In the genomic region with DNA sequence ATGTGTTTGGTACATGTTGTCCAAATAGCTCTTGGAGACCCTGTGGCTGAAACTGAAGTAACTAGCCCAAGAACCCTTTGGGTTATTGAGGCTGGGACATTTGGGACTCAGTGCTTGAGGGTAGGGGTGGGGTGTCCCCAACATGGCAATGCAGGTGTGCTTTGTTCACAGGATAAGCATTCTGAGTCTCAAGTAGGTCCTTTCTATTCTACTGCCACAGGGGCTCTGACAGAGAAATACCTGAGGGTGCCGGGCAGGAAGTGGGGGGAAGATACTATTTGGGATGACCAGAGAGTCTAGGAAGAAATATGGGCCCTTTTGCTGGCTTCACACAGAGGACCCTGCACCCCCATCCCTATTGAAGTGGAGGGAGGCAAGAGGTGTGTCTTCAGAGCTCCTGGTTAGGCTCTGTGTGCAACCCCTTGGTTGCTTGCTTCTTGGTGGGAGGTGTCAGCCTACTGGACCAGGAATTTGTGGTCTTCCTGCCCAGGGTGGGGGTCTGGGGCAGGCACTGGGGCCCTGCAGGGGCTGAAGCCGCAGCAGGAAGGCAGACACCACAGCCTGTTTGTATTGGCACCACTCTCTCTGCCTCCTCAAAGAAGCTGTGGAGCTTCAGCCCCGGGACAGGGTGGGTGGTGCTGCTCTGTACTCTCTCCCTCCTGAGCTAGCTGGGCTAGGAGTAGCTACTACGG, we compare ENCODE assay signal across 9 mouse cellular contexts. TPM values are rescaled to one million over a fixed set of nuclear protein-coding genes. Genes with fewer than 3 reads are reported as not detected.
DNase-seq lines count a peak whose midpoint lies in the region; ATAC-seq and TF ChIP-seq lines count a peak whose summit lies in the region.
"Had no signal": no experiment of that assay in that cellular context is flagged by ENCODE, and none has a peak within 500 bp of the region (broad histone marks: within the 10 kb centered on the region; RNA-seq: fewer than 3 reads in every experiment).

No protein-coding gene starts in this region.

- TF ChIP-seq RAD21 in MEL (IDR thresholded peaks at IDR 0.05; ENCODE audit: low read depth, low read length), result no peak

- TF ChIP-seq EP300 in MEL (IDR thresholded peaks at IDR 0.05; ENCODE audit: low read depth in 1 of 2, low read length in 2 of 2), result no peak

- peak overlapping the region; percentile 95 for H3K4me2 ChIP-seq in heart, embryonic 13.5 days
- H3K4me2 ChIP-seq in liver, embryonic 15.5 days, result peak overlapping the region; percentile 99

- 43% methylated on average over 4 of the region's 4 CpGs for WGBS in kidney, adult 2 months
- 36% methylated on average over 4 of the region's 4 CpGs for WGBS in heart, embryonic 13.5 days
- 14% methylated on average over 4 of the region's 4 CpGs for WGBS in liver, embryonic 15.5 days (ENCODE audit: insufficient replicate concordance)

- no peak for DNase-seq in kidney, adult 2 months
- no peak for DNase-seq in kidney, adult 11 months
- no peak for DNase-seq in MEL (ENCODE audit: low read depth, low spot score)
- DNase-seq in yolk sac, embryonic 10.5 days (ENCODE audit: low spot score), result no peak
- no peak for DNase-seq in right cerebral cortex, postnatal 14 days
- DNase-seq: layer of hippocampus, adult 9-11 months had no signal

- H3K4me1 ChIP-seq in kidney, adult 2 months (ENCODE audit: control insufficient read depth, insufficient read depth, low read length), result peaks cover 32% of the 10 kb centered on the region
- H3K4me1 ChIP-seq in MEL (ENCODE audit: control insufficient read depth in 1 of 2, insufficient read depth in 2 of 2, low read length in 2 of 2), result peaks cover 3 to 22% of the 10 kb centered on the region in 2 experiments; a peak in 3 of 4 replicates
- H3K4me1 ChIP-seq in heart, embryonic 13.5 days, result peaks cover 69% of the 10 kb centered on the region
- peaks cover 77% of the 10 kb centered on the region for H3K4me1 ChIP-seq in liver, embryonic 15.5 days (replicated peaks)

- peak overlapping the region; percentile 98 for H3K27ac ChIP-seq in kidney, adult 2 months (ENCODE audit: insufficient read depth, low read depth, low read length)
- no peak overlapping the region; the same call in 1 of the 2 replicates for H3K27ac ChIP-seq in MEL (ENCODE audit: control insufficient read depth, low read depth, low read length)
- H3K27ac ChIP-seq in heart, embryonic 13.5 days (replicated peaks), result peak overlapping the region; percentile 98
- H3K27ac ChIP-seq in liver, embryonic 15.5 days (replicated peaks), result peak overlapping the region; percentile 91

- no peak overlapping the region for H3K4me3 ChIP-seq in kidney, adult 2 months (ENCODE audit: insufficient read depth, low read depth, low read length)
- H3K4me3 ChIP-seq in MEL (ENCODE audit: control insufficient read depth in 1 of 2, insufficient read depth in 1 of 2, low read depth in 2 of 2, low read length in 2 of 2), result no peak overlapping the region
- H3K4me3 ChIP-seq in heart, embryonic 13.5 days, result peak overlapping the region; percentile 88
- no peak overlapping the region for H3K4me3 ChIP-seq in liver, embryonic 15.5 days (replicated peaks)

- no peak for TF ChIP-seq POLR2A in kidney, adult 2 months (IDR thresholded peaks at IDR 0.05; ENCODE audit: low read depth, low read length)
- no peak for TF ChIP-seq POLR2A in MEL (IDR thresholded peaks at IDR 0.05; ENCODE audit: control insufficient read depth in 1 of 2, insufficient read depth in 1 of 2, low read depth in 1 of 2, low read length in 2 of 2, poor library complexity in 1 of 2)

- no peak for ATAC-seq in heart, embryonic 13.5 days (ENCODE audit: extremely low read depth, insufficient number of reproducible peaks, low FRiP score, low TSS enrichment)
- no peak for ATAC-seq in liver, embryonic 15.5 days (ENCODE audit: insufficient read depth)
- ATAC-seq in monocyte, adult 5-6 weeks (replicated peaks; ENCODE audit: insufficient number of reproducible peaks, low FRiP score, low TSS enrichment, poor library complexity, severe bottlenecking), result no peak

- no peak for TF ChIP-seq CTCF in kidney, adult 2 months (conservative IDR thresholded peaks at IDR 0.05; ENCODE audit: insufficient read depth, insufficient read length, low read depth, low read length)
- no peak for TF ChIP-seq CTCF in MEL (IDR thresholded peaks at IDR 0.05 in 2 of 3, conservative IDR thresholded peaks at IDR 0.05 in 1 of 3; ENCODE audit: control insufficient read depth in 1 of 3, insufficient read depth in 1 of 3, low read depth in 2 of 3, low read length in 3 of 3, poor library complexity in 1 of 3, severe bottlenecking in 1 of 3)

- peaks cover 49% of the 10 kb centered on the region for H3K79me2 ChIP-seq in MEL (ENCODE audit: control insufficient read depth, insufficient read depth, low read length, poor library complexity)

- H3K27me3 ChIP-seq in kidney, adult 2 months (replicated peaks; ENCODE audit: control insufficient read depth, insufficient read depth, low read length), result no peaks in the 10 kb centered on the region
- no peaks in the 10 kb centered on the region for H3K27me3 ChIP-seq in MEL (ENCODE audit: control insufficient read depth in 1 of 2, insufficient read depth in 2 of 2, low read length in 2 of 2)
- H3K27me3 ChIP-seq in heart, embryonic 13.5 days (replicated peaks), result peaks cover 8% of the 10 kb centered on the region
- H3K27me3 ChIP-seq in liver, embryonic 15.5 days, result peaks cover 25% of the 10 kb centered on the region

- H3K9me3 ChIP-seq in MEL (replicated peaks; ENCODE audit: insufficient read depth, low read length), result no peaks in the 10 kb centered on the region
- H3K9me3 ChIP-seq in heart, embryonic 13.5 days, result no peaks in the 10 kb centered on the region
- no peaks in the 10 kb centered on the region for H3K9me3 ChIP-seq in liver, embryonic 15.5 days (replicated peaks)

- H3K9ac ChIP-seq in MEL (ENCODE audit: control insufficient read depth, low read depth, low read length, poor library complexity, severe bottlenecking), result peak overlapping the region; percentile 98; the same call in 1 of the 2 replicates
- peak overlapping the region; percentile 91 for H3K9ac ChIP-seq in heart, embryonic 13.5 days
- no peak overlapping the region for H3K9ac ChIP-seq in liver, embryonic 15.5 days

- no peaks in the 10 kb centered on the region for H3K36me3 ChIP-seq in kidney, adult 2 months (ENCODE audit: control insufficient read depth, insufficient read depth, low read length)
- peaks cover 0 to 16% of the 10 kb centered on the region in 2 experiments; a peak in 2 of 4 replicates for H3K36me3 ChIP-seq in MEL (ENCODE audit: control insufficient read depth in 1 of 2, insufficient read depth in 2 of 2, low read length in 2 of 2)
- peaks cover 2% of the 10 kb centered on the region for H3K36me3 ChIP-seq in heart, embryonic 13.5 days
- peaks cover 6% of the 10 kb centered on the region for H3K36me3 ChIP-seq in liver, embryonic 15.5 days (replicated peaks)

TF ChIP-seq in MEL, 35 proteins besides CTCF, POLR2A, EP300 and RAD21 (continues in another document):
- TF ChIP-seq MYB (IDR thresholded peaks at IDR 0.05; ENCODE audit: low read depth, low read length) (no peak), ZMIZ1 (IDR thresholded peaks at IDR 0.05; ENCODE audit: low read depth, low read length) (no peak), TBP (IDR thresholded peaks at IDR 0.05; ENCODE audit: low read depth, low read length) (no peak), MAX (IDR thresholded peaks at IDR 0.05; ENCODE audit: low read length) (no peak)

RNA-seq across cellular contexts. Expression of gene Tspan4, which starts 2.7 kb away (rescaled TPM):
- polyA plus RNA-seq in kidney, adult 2 months (2012; rRNA removed), result 143 and 162 TPM in 2 replicates
- total RNA-seq in MEL (2012; rRNA removed), result 82.5 and 110 TPM in 2 replicates
- polyA plus RNA-seq in MEL (2012; ENCODE audit: insufficient read depth in 1 of 2, insufficient read length in 2 of 2, low read depth in 1 of 2, low replicate concordance in 2 of 2, missing spikeins in 1 of 2), result 10 to 100 TPM in 1 of 2 experiments, not detected in 1; 97.9 TPM
- polyA plus RNA-seq in heart, embryonic 13.5 days (2015; fragmentation: Nextera tagmentation; extraction: Ambion mirVana), result 64.5 and 68.8 TPM in 2 replicates
- polyA plus RNA-seq in liver, embryonic 15.5 days (2015; fragmentation: Nextera tagmentation; extraction: Ambion mirVana), result 47.7 and 55.0 TPM in 2 replicates
- 0.95 TPM in 1 of 3 replicates, not detected in the others for total RNA-seq in monocyte, adult 5-6 weeks (2017)

RNA-seq across cellular contexts. Expression of gene Polr2l, which starts 2.8 kb away (rescaled TPM):
- polyA plus RNA-seq in kidney, adult 2 months (2012; rRNA removed), result 67.3 and 70.9 TPM in 2 replicates
- total RNA-seq in MEL (2012; rRNA removed), result 110 and 114 TPM in 2 replicates
- 10 to 100 TPM in 1 of 2 experiments, not detected in 1; 82.4 TPM for polyA plus RNA-seq in MEL (2012; ENCODE audit: insufficient read depth in 1 of 2, insufficient read length in 2 of 2, low read depth in 1 of 2, low replicate concordance in 2 of 2, missing spikeins in 1 of 2)
- 67.3 and 76.3 TPM in 2 replicates for polyA plus RNA-seq in heart, embryonic 13.5 days (2015; fragmentation: Nextera tagmentation; extraction: Ambion mirVana)
- 41.7 and 43.9 TPM in 2 replicates for polyA plus RNA-seq in liver, embryonic 15.5 days (2015; fragmentation: Nextera tagmentation; extraction: Ambion mirVana)
- 14.0 to 22.2 TPM (median 14.6 TPM) in 3 replicates for total RNA-seq in monocyte, adult 5-6 weeks (2017)

RNA-seq across cellular contexts. Expression of gene Cd151, which starts 10.5 kb away (rescaled TPM):
- polyA plus RNA-seq in kidney, adult 2 months (2012; rRNA removed), result 274 and 343 TPM in 2 replicates
- 38.9 and 40.6 TPM in 2 replicates for total RNA-seq in MEL (2012; rRNA removed)
- 10 to 100 TPM in 1 of 2 experiments, not detected in 1; 86.6 TPM for polyA plus RNA-seq in MEL (2012; ENCODE audit: insufficient read depth in 1 of 2, insufficient read length in 2 of 2, low read depth in 1 of 2, low replicate concordance in 2 of 2, missing spikeins in 1 of 2)
- 28.5 and 31.4 TPM in 2 replicates for polyA plus RNA-seq in heart, embryonic 13.5 days (2015; fragmentation: Nextera tagmentation; extraction: Ambion mirVana)
- polyA plus RNA-seq in liver, embryonic 15.5 days (2015; fragmentation: Nextera tagmentation; extraction: Ambion mirVana), result 5.0 and 6.3 TPM in 2 replicates
- total RNA-seq in monocyte, adult 5-6 weeks (2017), result 17.8 to 40.8 TPM (median 20.7 TPM) in 3 replicates

RNA-seq across cellular contexts. Expression of gene Cracr2b, which starts 16.8 kb away (rescaled TPM):
- 15.3 and 22.2 TPM in 2 replicates for polyA plus RNA-seq in kidney, adult 2 months (2012; rRNA removed)
- 0.59 and 0.73 TPM in 2 replicates for total RNA-seq in MEL (2012; rRNA removed)
- polyA plus RNA-seq in MEL (2012; ENCODE audit: insufficient read depth in 1 of 2, insufficient read length in 2 of 2, low read depth in 1 of 2, low replicate concordance in 2 of 2, missing spikeins in 1 of 2), result 1 to 10 TPM in 1 of 2 experiments, not detected in 1; 6.9 TPM
- polyA plus RNA-seq in heart, embryonic 13.5 days (2015; fragmentation: Nextera tagmentation; extraction: Ambion mirVana), result 20.2 and 23.0 TPM in 2 replicates
- 3.9 and 5.2 TPM in 2 replicates for polyA plus RNA-seq in liver, embryonic 15.5 days (2015; fragmentation: Nextera tagmentation; extraction: Ambion mirVana)
- not detected in 3 replicates for total RNA-seq in monocyte, adult 5-6 weeks (2017)

RNA-seq across cellular contexts. Expression of gene Pnpla2, which starts 22.7 kb away (rescaled TPM):
- polyA plus RNA-seq in kidney, adult 2 months (2012; rRNA removed), result 350 and 353 TPM in 2 replicates
- total RNA-seq in MEL (2012; rRNA removed), result 8.3 and 9.9 TPM in 2 replicates
- 10 to 100 TPM in 1 of 2 experiments, not detected in 1; 38.6 TPM for polyA plus RNA-seq in MEL (2012; ENCODE audit: insufficient read depth in 1 of 2, insufficient read length in 2 of 2, low read depth in 1 of 2, low replicate concordance in 2 of 2, missing spikeins in 1 of 2)
- polyA plus RNA-seq in heart, embryonic 13.5 days (2015; fragmentation: Nextera tagmentation; extraction: Ambion mirVana), result 42.6 and 45.7 TPM in 2 replicates
- polyA plus RNA-seq in liver, embryonic 15.5 days (2015; fragmentation: Nextera tagmentation; extraction: Ambion mirVana), result 13.9 and 15.3 TPM in 2 replicates
- 19.7 to 28.0 TPM (median 25.4 TPM) in 3 replicates for total RNA-seq in monocyte, adult 5-6 weeks (2017)
